Mouse (Mus musculus) midbrain, embryonic 10.5 days (tissue): ENCODE results near the gene Ifna7. TPM values are rescaled to one million over a fixed set of nuclear protein-coding genes. Genes with fewer than 3 reads are reported as not detected.

Source experiments
- DNase-seq: peaks from one replicate; pipeline ENCODE4 v3.0.0-alpha.2; 2017; ENCODE audit warnings: low spot score
- H3K27ac ChIP-seq: fragments of 300-500 bp; sonication (generic); replicated peaks from 2 replicates; pipeline ENCODE4 v1.5.1; 2016; ENCODE audit warnings: mild to moderate bottlenecking
- H3K27me3 ChIP-seq: fragments of 300-500 bp; sonication (generic); 2 replicates; pipeline ENCODE4 v1.6.1; 2016; ENCODE audit warnings: low read depth, mild to moderate bottlenecking; ENCODE audit not compliant: poor library complexity, severe bottlenecking
- H3K36me3 ChIP-seq: fragments of 300-500 bp; sonication (generic); 2 replicates; pipeline ENCODE4 v1.6.1; 2016; ENCODE audit warnings: mild to moderate bottlenecking, moderate library complexity
- H3K4me1 ChIP-seq: fragments of 300-500 bp; sonication (generic); 2 replicates; pipeline ENCODE4 v1.6.1; 2016
- H3K4me3 ChIP-seq: fragments of 300-500 bp; sonication (generic); 2 replicates; pipeline ENCODE4 v1.5.1; 2016; ENCODE audit warnings: mild to moderate bottlenecking, moderate library complexity
- H3K9me3 ChIP-seq: fragments of 300-500 bp; sonication (generic); replicated peaks from 2 replicates; pipeline ENCODE4 v1.6.1; 2016; ENCODE audit warnings: mild to moderate bottlenecking
- WGBS: fragments of 180-500 bp; shearing (Covaris S2); methylation state at CpG from one replicate; pipeline ENCODE4 v1.1.7; 2016; 5-methylcytosine and 5-hydroxymethylcytosine counted together
- polyA plus RNA-seq: library from polyadenylated mRNA; unstranded; fragments of >200 nt; fragmentation: Nextera tagmentation; extraction: Ambion mirVana; gene quantifications from 2 replicates; pipeline ENCODE4 v1.2.1, GENCODE M21; 2016

Gene Ifna7
- polyA plus RNA-seq, 1 experiment from 2014 or later, result not detected

- 0 out of 2 replicates have a peak, but pooled peaks cover 9% of the 10 kb centered on the region for H3K27me3 ChIP-seq
- no peaks in the 10 kb centered on the region for H3K9me3 ChIP-seq
- no peaks in the 10 kb centered on the region for H3K36me3 ChIP-seq
- H3K27ac ChIP-seq, result no peak overlapping the region
- peaks cover 8% of the 10 kb centered on the region for H3K4me1 ChIP-seq
- H3K4me3 ChIP-seq, result no peak overlapping the region
- 37% methylated on average over 4 of the region's 4 CpGs for WGBS
- DNase-seq, result no peak
Observed at GRCm38 (mm10) chr4:88851026-88851763, 35.2 kb downstream of the Ifna7 start.

GRCm38 (mm10) chr4:88859214-88859613 lies 43.2 kb downstream of the Ifna7 start:
- no peak overlapping the region for H3K4me3 ChIP-seq
- peaks cover 9% of the 10 kb centered on the region for H3K4me1 ChIP-seq
- no peak overlapping the region for H3K27ac ChIP-seq
- no peak for DNase-seq
- no peaks in the 10 kb centered on the region for H3K9me3 ChIP-seq
- peaks cover 14% of the 10 kb centered on the region; the same call in 1 of the 2 replicates for H3K27me3 ChIP-seq
- H3K36me3 ChIP-seq, result no peaks in the 10 kb centered on the region

GRCm38 (mm10) chr4:88863309-88863708 lies 47.3 kb downstream of the Ifna7 start:
- Histone ChIP-seq H3K4me1 (peaks cover 20% of the 10 kb centered on the region), H3K9me3 (no peaks in the 10 kb centered on the region), H3K27me3 (peaks cover 38% of the 10 kb centered on the region), H3K36me3 (no peaks in the 10 kb centered on the region), H3K4me3 (no peak overlapping the region), H3K27ac (no peak overlapping the region)
- WGBS, result 7% methylated on average over 7 of the region's 7 CpGs
- no peak for DNase-seq

GRCm38 (mm10) chr4:88864599-88864998 lies 48.6 kb downstream of the Ifna7 start:
- Histone ChIP-seq H3K27me3 (peaks cover 46% of the 10 kb centered on the region), H3K36me3 (no peaks in the 10 kb centered on the region), H3K4me1 (peaks cover 20% of the 10 kb centered on the region), H3K9me3 (no peaks in the 10 kb centered on the region), H3K4me3 (no peak overlapping the region), H3K27ac (no peak overlapping the region)
- DNase-seq, result no peak
- WGBS, result 72% methylated on average over 9 of the region's 9 CpGs

- H3K4me3 ChIP-seq, result no peak overlapping the region
- 53% methylated on average over 6 of the region's 6 CpGs for WGBS
- H3K4me1 ChIP-seq, result peaks cover 20% of the 10 kb centered on the region
- H3K27ac ChIP-seq, result no peak overlapping the region
- no peaks in the 10 kb centered on the region for H3K9me3 ChIP-seq
- H3K27me3 ChIP-seq, result peaks cover 46% of the 10 kb centered on the region
- H3K36me3 ChIP-seq, result no peaks in the 10 kb centered on the region
- no peak for DNase-seq
Observed at GRCm38 (mm10) chr4:88865011-88865569, 49.1 kb downstream of the Ifna7 start.

Other genes with a start within 250 kb of the Ifna7 start
- not detected in 2 replicates for gene Ifna14, start 244.4 kb upstream of the Ifna7 start, polyA plus RNA-seq
- gene Ifna9, start 223.8 kb upstream of the Ifna7 start, polyA plus RNA-seq, result not detected in 2 replicates
- not detected in 2 replicates for gene Ifna12, start 212.9 kb upstream of the Ifna7 start, polyA plus RNA-seq
- not detected in 2 replicates for gene C87499, start 181.8 kb upstream of the Ifna7 start, polyA plus RNA-seq
- not detected in 2 replicates for gene Ifna13, start 171.8 kb upstream of the Ifna7 start, polyA plus RNA-seq
- not detected in 2 replicates for gene Ifna16, start 139.3 kb upstream of the Ifna7 start, polyA plus RNA-seq
- gene Ifna2, start 132.3 kb upstream of the Ifna7 start, polyA plus RNA-seq, result not detected in 2 replicates
- not detected in 2 replicates for gene Ifnab, start 124.9 kb upstream of the Ifna7 start, polyA plus RNA-seq
- 0.80 and 1.1 TPM in 2 replicates for gene Gm26566, start 94.4 kb upstream of the Ifna7 start, polyA plus RNA-seq
- gene Klhl9, start 93.8 kb upstream of the Ifna7 start, polyA plus RNA-seq, result 95.6 and 111 TPM in 2 replicates
- gene Gm13271, start 61.4 kb upstream of the Ifna7 start, polyA plus RNA-seq, result not detected in 2 replicates
- gene Gm13283, start 56.1 kb upstream of the Ifna7 start, polyA plus RNA-seq, result 0.19 and 0.32 TPM in 2 replicates
- 0.29 TPM in 1 of 2 replicates, not detected in the other for gene Gm13290, start 42.4 kb upstream of the Ifna7 start, polyA plus RNA-seq
- gene Gm13289, start 39.3 kb upstream of the Ifna7 start, polyA plus RNA-seq, result not detected in 2 replicates
- not detected in 2 replicates for gene Gm13272, start 36.4 kb upstream of the Ifna7 start, polyA plus RNA-seq
- 0.51 TPM in 1 of 2 replicates, not detected in the other for gene Ifnz, start 34.1 kb upstream of the Ifna7 start, polyA plus RNA-seq
- gene Gm13276, start 30.5 kb upstream of the Ifna7 start, polyA plus RNA-seq, result not detected in 2 replicates
- gene Gm13277, start 27.6 kb upstream of the Ifna7 start, polyA plus RNA-seq, result not detected in 2 replicates
- not detected in 2 replicates for gene Gm13278, start 24.7 kb upstream of the Ifna7 start, polyA plus RNA-seq
- gene Gm13275, start 21.7 kb upstream of the Ifna7 start, polyA plus RNA-seq, result 0.34 TPM in 1 of 2 replicates, not detected in the other
- not detected in 2 replicates for gene Gm13279, start 18.8 kb upstream of the Ifna7 start, polyA plus RNA-seq
- gene Gm13285, start 16.6 kb upstream of the Ifna7 start, polyA plus RNA-seq, result 0.62 TPM in 1 of 2 replicates, not detected in the other
- gene Gm13287, start 13.0 kb upstream of the Ifna7 start, polyA plus RNA-seq, result not detected in 2 replicates
- 0.09 TPM in 1 of 2 replicates, not detected in the other for gene Gm13288, start 10.7 kb upstream of the Ifna7 start, polyA plus RNA-seq
- not detected in 2 replicates for gene Ifna11, start 3.7 kb downstream of the Ifna7 start, polyA plus RNA-seq
- not detected in 2 replicates for gene Ifna6, start 11.2 kb downstream of the Ifna7 start, polyA plus RNA-seq
- gene Ifna5, start 19.3 kb downstream of the Ifna7 start, polyA plus RNA-seq, result not detected in 2 replicates
- not detected in 2 replicates for gene Ifna4, start 25.6 kb downstream of the Ifna7 start, polyA plus RNA-seq
- not detected in 2 replicates for gene Ifna1, start 33.9 kb downstream of the Ifna7 start, polyA plus RNA-seq
- not detected in 2 replicates for gene Ifne, start 64.0 kb downstream of the Ifna7 start, polyA plus RNA-seq